Mouse (Mus musculus) right cerebral cortex, adult 18-20 months (tissue): ENCODE results near the gene Capns1.
A peak's percentile ranks its signal among the peaks of the same experiment; 100 is the strongest.

Source experiments
- DNase-seq: peaks from one replicate; pipeline ENCODE4 v3.0.0; 2022; ENCODE audit warnings: mixed read lengths

The Capns1 gene

DNA sequence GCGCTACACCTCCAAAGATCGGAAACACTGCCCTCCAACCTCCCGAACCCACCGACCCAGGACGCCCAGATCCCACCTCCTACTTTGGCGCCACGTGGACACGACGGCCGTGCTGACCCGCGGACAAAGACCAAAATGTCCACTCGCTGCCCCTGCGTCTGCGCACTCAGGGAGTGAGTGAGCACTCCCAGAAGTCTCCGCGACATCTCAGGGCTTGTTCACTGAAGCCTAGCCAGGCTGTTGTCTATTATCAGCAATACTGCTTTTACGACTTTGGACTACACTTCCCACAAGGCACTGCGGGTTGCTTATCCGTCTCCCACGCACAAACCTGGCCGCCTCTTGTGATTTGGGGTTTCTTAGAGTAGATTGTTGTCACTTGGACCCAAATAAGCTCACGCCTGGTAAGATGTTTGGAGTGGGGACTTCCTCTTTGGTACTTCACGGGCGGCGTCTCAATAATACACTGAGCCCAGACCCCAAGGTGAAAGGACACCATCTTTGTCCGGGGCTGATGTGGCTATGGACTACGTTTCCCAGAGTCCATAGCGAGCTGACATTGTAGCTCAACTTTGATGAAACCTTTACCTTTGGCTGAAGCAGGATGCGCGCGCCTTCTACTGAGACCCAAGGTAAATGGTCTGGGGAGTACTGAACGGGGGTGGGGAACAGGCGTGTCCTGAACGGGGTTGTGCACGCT lies 28.9 kb downstream of the Capns1 start, which contains the start of gene Zfp146:
Gene Zfp146 (minus strand): TSS at position 168 of the 700 bp plus-strand sequence.
- peak; percentile 96 for DNase-seq

DNA sequence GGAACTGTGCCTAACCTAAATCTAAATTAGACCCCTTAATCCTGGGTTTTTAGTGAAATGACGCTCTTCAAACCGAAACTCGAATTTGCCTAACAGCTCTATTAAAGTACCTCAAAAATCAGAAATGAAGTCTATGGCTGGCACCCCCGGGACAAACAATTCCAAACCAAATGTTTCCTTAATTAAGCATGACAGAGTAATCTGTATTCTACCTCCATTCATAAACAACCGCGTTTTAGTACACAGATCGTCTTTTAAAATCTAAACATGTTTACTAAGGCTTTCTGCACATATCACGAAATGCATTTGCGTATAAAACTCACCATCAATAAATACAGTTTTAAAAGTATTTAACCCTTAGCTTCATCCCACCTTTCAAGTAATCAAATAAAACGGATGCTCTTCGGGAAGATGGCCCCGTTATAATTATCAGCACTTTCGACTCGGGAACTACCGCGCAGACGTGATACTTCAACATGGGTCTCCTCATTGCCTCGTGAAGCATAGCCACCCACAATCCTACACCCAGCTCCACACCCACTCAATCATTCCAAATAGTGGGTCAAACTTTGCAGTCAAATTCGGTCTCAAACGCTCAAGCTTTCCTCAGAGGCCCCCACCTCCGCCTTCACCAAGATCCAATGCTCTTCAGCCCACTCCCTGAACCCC lies 29.6 kb downstream of the Capns1 start:
- DNase-seq, result no peak

DNA sequence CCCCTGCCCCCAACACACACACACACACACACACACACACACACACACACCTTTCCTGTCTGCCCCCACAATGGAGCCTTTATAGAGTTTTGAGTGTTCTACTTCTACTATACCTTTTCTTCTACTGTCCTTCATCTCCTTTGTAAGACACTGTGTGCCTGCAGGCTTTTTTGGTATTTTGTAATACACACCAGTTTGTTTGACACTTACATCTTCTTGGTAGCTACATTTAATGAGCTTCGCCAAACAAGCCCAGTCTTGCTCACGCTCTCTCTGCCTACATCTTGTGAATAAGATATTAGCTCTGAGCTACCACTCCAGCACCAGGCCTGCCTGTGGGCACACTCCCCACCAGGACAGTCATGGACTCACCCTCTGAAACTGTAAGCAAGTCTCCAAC lies 33.9 kb downstream of the Capns1 start:
- no peak for DNase-seq

DNA sequence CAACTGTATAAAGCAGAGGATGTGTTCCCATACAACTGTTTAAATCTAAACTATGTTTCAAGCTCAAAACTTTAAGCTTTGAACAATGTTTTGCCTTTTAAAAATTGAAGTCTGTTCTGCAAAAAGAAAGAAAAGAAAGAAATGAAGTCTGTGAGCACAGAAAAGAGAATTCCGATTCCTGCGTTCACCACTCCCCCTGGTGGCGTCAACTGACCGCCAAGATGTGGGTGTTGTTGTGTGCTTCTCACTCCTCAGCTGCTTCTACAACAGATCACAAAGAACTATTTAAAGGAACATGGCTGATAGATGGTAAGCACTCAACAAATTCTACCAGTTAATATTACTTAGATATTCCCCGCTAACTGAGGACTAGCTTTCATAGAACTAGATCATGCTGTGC lies 35.5 kb downstream of the Capns1 start:
- no peak for DNase-seq

DNA sequence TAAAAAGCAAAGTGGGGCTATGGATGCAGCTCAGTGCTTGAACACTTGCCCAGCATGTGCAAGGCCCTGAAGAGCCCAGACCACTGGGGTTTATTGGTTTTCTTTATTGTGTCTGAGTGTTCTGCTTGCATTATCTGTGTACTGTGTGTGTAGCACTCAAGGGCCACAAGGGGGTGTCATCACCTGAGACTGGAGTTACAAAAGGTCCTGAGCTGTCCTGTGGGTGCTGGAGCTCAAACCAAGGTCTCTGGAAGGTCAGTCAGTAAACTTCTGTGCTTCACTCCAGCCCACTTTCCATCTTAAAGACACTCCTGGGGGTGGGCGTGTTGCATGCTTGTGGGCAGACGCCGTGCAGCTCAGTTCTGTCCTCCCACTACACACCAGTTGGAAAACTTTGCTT lies 43.1 kb downstream of the Capns1 start:
- no peak for DNase-seq

DNA sequence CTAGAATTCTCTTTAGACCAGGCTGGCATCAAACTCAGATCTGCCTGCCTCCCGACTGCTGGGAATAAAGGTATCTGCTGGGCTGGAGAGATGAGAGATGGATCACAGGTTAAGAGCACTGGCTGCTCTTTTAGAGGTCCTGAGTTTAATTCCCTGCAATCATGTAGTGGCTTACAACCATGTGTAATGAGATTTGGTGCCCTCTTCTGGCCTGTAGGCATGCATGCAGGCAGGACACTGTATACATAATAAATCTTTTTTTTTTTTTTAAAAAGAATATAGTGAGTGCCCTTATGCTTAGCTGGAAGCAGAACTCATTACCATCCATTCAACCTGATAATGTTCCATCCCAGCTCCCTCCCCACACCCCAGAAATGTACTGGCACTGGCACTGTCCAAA lies 44.6 kb downstream of the Capns1 start:
- DNase-seq, result no peak

DNA sequence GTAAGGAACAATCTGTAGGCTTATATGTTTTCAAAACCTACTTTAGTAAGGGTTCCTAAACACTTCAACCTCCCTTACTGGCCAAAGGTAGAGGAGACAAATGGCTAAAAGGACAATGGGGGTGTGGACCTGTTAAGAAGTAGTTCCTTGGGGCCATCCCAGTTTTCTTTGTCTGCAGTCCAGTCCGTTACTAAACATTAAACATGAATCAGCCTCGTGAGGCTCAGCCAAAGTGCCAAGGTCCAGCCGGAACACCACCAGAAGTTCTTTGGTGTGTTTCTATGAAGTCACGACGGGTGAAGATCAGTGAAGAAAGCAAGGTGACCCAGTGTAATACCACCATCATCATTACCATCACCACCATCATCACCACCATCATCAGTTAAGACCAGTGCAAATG lies 51.6 kb downstream of the Capns1 start:
- DNase-seq, result no peak

DNA sequence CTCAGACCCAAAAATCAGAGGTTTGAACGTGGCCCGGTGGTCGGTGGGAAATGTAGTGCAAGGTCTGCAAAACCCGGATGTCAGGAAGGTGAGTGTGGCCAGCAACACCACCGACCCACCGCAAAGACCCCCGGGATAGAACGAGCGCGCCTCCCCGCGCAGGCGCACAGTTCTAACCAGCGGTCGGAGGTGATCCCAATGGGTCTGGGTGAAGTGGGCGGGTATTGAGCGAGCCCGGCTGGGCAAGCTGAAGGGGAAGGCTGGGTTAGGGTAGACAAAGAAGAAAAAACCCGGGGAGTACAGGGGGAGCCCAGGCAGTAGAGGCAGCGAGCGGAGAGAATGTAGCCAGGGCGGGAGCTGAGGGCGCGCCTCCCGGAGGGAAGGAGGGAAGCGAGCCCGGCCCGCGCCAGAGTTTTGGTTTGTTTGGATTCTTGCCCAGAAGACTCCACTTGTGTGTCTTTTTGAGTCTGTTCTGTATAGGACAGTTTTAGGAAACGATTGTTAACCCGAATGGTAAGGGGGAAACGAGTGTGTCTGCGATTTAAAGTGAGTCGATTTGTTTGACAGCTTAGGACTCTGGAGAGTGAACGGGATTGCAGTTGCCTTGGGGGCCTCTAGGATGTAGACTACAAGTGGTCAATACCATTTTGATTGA lies 54.9 kb downstream of the Capns1 start:
- DNase-seq, result peak; percentile 72

DNA sequence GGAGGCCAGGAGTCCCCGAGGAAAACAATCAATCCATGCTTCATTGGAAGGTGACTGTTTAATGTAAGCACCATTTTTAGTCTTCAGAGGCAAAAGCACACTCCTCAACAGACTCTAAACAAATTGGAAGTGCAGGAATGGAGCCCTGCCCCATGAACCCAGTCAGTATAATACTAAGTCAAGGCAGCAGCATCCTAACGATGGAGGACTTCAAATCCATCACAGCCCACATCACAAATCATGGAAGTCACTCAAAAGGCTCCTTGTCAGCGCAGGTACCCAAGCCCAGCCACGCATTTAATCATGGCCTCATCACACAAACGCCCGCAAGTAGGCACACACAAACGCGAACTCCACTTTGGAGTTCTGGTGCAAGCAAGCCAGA lies 55.4 kb downstream of the Capns1 start:
- no peak for DNase-seq
